Mouse (Mus musculus) adrenal gland, postnatal 14 days (tissue): ENCODE measurements around the gene Daxx. TPM values are rescaled to one million over a fixed set of nuclear protein-coding genes. Genes with fewer than 3 reads are reported as not detected.

Experiments used
- DNase-seq: peaks from one replicate; pipeline ENCODE4 v3.0.0; 2021; ENCODE audit warnings: mixed read lengths
- total RNA-seq: library from RNA; stranded (reverse); gene quantifications from 2 replicates; pipeline ENCODE4 v1.2.3, GENCODE M21; 2021

Gene Daxx
- total RNA-seq, 1 experiment from 2014 or later: 27.7 TPM

GRCm38 (mm10) chr17:33920282-33921097, 11.3 kb downstream of the Daxx start:
- DNase-seq: peak; percentile 90

- DNase-seq: no peak
These were observed 12.1 kb downstream of the Daxx start for GRCm38 (mm10) chr17:33921361-33921760.

- DNase-seq: peak; percentile 70
These were observed 15.5 kb downstream of the Daxx start for GRCm38 (mm10) chr17:33924577-33925283.

- no peak for DNase-seq
These were observed 16.3 kb downstream of the Daxx start for GRCm38 (mm10) chr17:33925406-33926116.

GRCm38 (mm10) chr17:33926207-33926932, 17.2 kb downstream of the Daxx start:
- DNase-seq: no peak

- DNase-seq: no peak
These were observed 19.2 kb downstream of the Daxx start for GRCm38 (mm10) chr17:33928251-33928947.

GRCm38 (mm10) chr17:33929371-33930279, 20.4 kb downstream of the Daxx start, which contains the start of gene Rgl2:
TSS of gene Rgl2 (plus strand) at chr17:33929543.
- DNase-seq: peak; percentile 97

- DNase-seq: peak; percentile 73
These were observed 21.3 kb downstream of the Daxx start for GRCm38 (mm10) chr17:33930280-33931158.

GRCm38 (mm10) chr17:33931159-33931866, 22.1 kb downstream of the Daxx start:
- DNase-seq: peak; percentile 28

- no peak for DNase-seq
These were observed 22.7 kb downstream of the Daxx start for GRCm38 (mm10) chr17:33931947-33932346.

GRCm38 (mm10) chr17:33932448-33932847, 23.2 kb downstream of the Daxx start:
- DNase-seq: no peak

- no peak for DNase-seq
These were observed 23.8 kb downstream of the Daxx start for GRCm38 (mm10) chr17:33932970-33933369.

GRCm38 (mm10) chr17:33935422-33936055, 26.3 kb downstream of the Daxx start:
- DNase-seq: no peak

- DNase-seq: no peak
These were observed 27.8 kb downstream of the Daxx start for GRCm38 (mm10) chr17:33936993-33937392.

GRCm38 (mm10) chr17:33938783-33939182, 29.6 kb downstream of the Daxx start:
- no peak for DNase-seq

GRCm38 (mm10) chr17:33940206-33940805, 31.1 kb downstream of the Daxx start, which contains the start of the genes Pfdn6 and Wdr46:
TSS of gene Pfdn6 (minus strand) at chr17:33940343.
TSS of gene Wdr46 (plus strand) at chr17:33940660.
- peak; percentile 92 for DNase-seq

- peak; percentile 72 for DNase-seq
These were observed 31.8 kb downstream of the Daxx start for GRCm38 (mm10) chr17:33940981-33941380.
